Mouse (Mus musculus): ENCODE results near the gene Gm49405.

Gene Gm49405

GRCm38 (mm10) chr19:4054613-4055012 lies 54.2 kb downstream of the Gm49405 start:
- DNase-seq: no peak
